Mouse (Mus musculus) liver, embryonic 14.5 days (tissue): Measurements from ENCODE around the gene Rec114. TPM values are rescaled to one million over a fixed set of nuclear protein-coding genes. Genes with fewer than 3 reads are reported as not detected.
A peak's percentile ranks its signal among the peaks of the same experiment; 100 is the strongest.

Source experiments
- ATAC-seq: fragments of 200-750 bp; cut with Nextera tagmentation; 2 replicates; pipeline ENCODE4 v1.8.0; 2017; ENCODE audit warnings: moderate number of reproducible peaks, mild to moderate bottlenecking, moderate library complexity; ENCODE audit not compliant: insufficient read depth
- DNase-seq, 3 experiments: peaks; one replicate each; pipeline ENCODE4 v3.0.0-alpha.2; 2012 to 2013; ENCODE audit warnings: low read depth in 3 of 3, low spot score in 3 of 3
- H3K27ac ChIP-seq: fragments of 300-500 bp; sonication (generic); 2 replicates; pipeline ENCODE4 v1.5.1; 2014; ENCODE audit warnings: moderate library complexity, mild to moderate bottlenecking, control low read depth, inconsistent platforms
- H3K27me3 ChIP-seq: fragments of 300-500 bp; sonication (generic); 2 replicates; pipeline ENCODE4 v1.6.1; 2014; ENCODE audit warnings: mild to moderate bottlenecking, low read length, moderate library complexity; ENCODE audit not compliant: control insufficient read depth, insufficient read depth
- H3K36me3 ChIP-seq: fragments of 300-500 bp; sonication (generic); replicated peaks from 2 replicates; pipeline ENCODE4 v1.6.1; 2014; ENCODE audit warnings: low read depth; ENCODE audit not compliant: control insufficient read depth, insufficient read depth
- H3K4me1 ChIP-seq, 2 experiments: fragments of 200-500 bp in 1 of 2; fragments of 300-500 bp in 1 of 2; sonication (generic) in 1 of 2; replicated peaks; 2 replicates each; pipeline ENCODE4 v1.6.1; 2012 to 2014; ENCODE audit warnings: antibody characterized with exemption in 1 of 2, inconsistent platforms in 1 of 2, low read length in 1 of 2; ENCODE audit not compliant: control insufficient read depth in 2 of 2, insufficient read depth in 2 of 2
- H3K4me2 ChIP-seq: fragments of 300-500 bp; sonication (generic); 2 replicates; pipeline ENCODE4 v1.6.1; 2014; ENCODE audit warnings: low read depth, mild to moderate bottlenecking, control low read depth, moderate library complexity
- H3K4me3 ChIP-seq, 2 experiments: fragments of 200-500 bp in 1 of 2; fragments of 300-500 bp in 1 of 2; sonication (generic) in 1 of 2; 2 replicates each; pipeline ENCODE4 v1.5.1; 2012 to 2014; ENCODE audit warnings: low read depth in 2 of 2, low read length in 2 of 2, mild to moderate bottlenecking in 2 of 2, control low read depth in 1 of 2, inconsistent platforms in 1 of 2, moderate library complexity in 1 of 2; ENCODE audit not compliant: insufficient read depth in 1 of 2
- H3K9ac ChIP-seq: fragments of 300-500 bp; sonication (generic); replicated peaks from 2 replicates; pipeline ENCODE4 v1.6.1; 2014; ENCODE audit warnings: mild to moderate bottlenecking, control low read depth, moderate library complexity
- H3K9me3 ChIP-seq: fragments of 300-500 bp; sonication (generic); 2 replicates; pipeline ENCODE4 v1.6.1; 2016; ENCODE audit warnings: low read length, mixed read lengths; ENCODE audit not compliant: control insufficient read depth
- CTCF ChIP-seq: IDR thresholded peaks from 2 replicates; pipeline ENCODE4 v1.5.1; 2016; ENCODE audit warnings: antibody characterized with exemption, low read depth, control low read depth
- EP300 ChIP-seq: IDR thresholded peaks from 2 replicates; pipeline ENCODE4 v1.6.1; 2016; ENCODE audit warnings: antibody characterized with exemption, low read depth
- WGBS: fragments of 180-500 bp; shearing (Covaris S2); extraction: QIAGEN DNeasy Blood & Tissue Kit; methylation state at CpG from one replicate; pipeline ENCODE4 v1.1.7; 2014; ENCODE audit not compliant: insufficient replicate concordance; 5-methylcytosine and 5-hydroxymethylcytosine counted together
- polyA plus RNA-seq, 2 experiments: library from polyadenylated mRNA; depleted of rRNA in 1 of 2; stranded (reverse) in 1 of 2; unstranded in 1 of 2; fragments of >200 nt; fragmentation: Nextera tagmentation in 1 of 2; extraction: Ambion mirVana in 1 of 2; gene quantifications; 2 replicates each; pipeline versions ENCODE4 v1.2.1 to v1.2.3; 2012 to 2014

Rec114 gene
- polyA plus RNA-seq, 2 experiments = 16.3 to 40.3 TPM

- no peak for ATAC-seq
- Histone ChIP-seq H3K4me2 (no peak overlapping the region), H3K4me3 (peak overlapping the region in 1 of 2 experiments; percentile 21; a peak in 1 of 4 replicates), H3K27me3 (no peaks in the 10 kb centered on the region), H3K4me1 (no peaks in the 10 kb centered on the region), H3K9ac (no peak overlapping the region), H3K36me3 (no peaks in the 10 kb centered on the region), H3K9me3 (no peaks in the 10 kb centered on the region), H3K27ac (no peak overlapping the region)
- TF ChIP-seq EP300 = no peak
- DNase-seq = peak in 2 of 3 experiments; percentile 20 to 26
- 68% methylated on average over 20 of the region's 20 CpGs for WGBS
These were observed 2.4 kb downstream of the Rec114 start for GRCm38 (mm10) chr9:58741369-58741768.

- Histone ChIP-seq H3K36me3 (no peaks in the 10 kb centered on the region), H3K4me1 (no peaks in the 10 kb centered on the region), H3K4me2 (no peak overlapping the region), H3K27me3 (no peaks in the 10 kb centered on the region), H3K4me3 (no peak overlapping the region), H3K9me3 (no peaks in the 10 kb centered on the region), H3K9ac (no peak overlapping the region), H3K27ac (no peak overlapping the region)
- TF ChIP-seq EP300 = no peak
- no peak for TF ChIP-seq CTCF
- WGBS = 68% methylated on average over 9 of the region's 9 CpGs
- ATAC-seq (no peak), DNase-seq (no peak)
These were observed 4.0 kb downstream of the Rec114 start for GRCm38 (mm10) chr9:58739791-58740190.

- Histone ChIP-seq H3K36me3 (no peaks in the 10 kb centered on the region), H3K4me3 (no peak overlapping the region), H3K27me3 (no peaks in the 10 kb centered on the region), H3K9me3 (no peaks in the 10 kb centered on the region), H3K27ac (no peak overlapping the region), H3K4me1 (peaks cover 20 to 22% of the 10 kb centered on the region in 2 experiments), H3K9ac (no peak overlapping the region), H3K4me2 (no peak overlapping the region)
- TF ChIP-seq EP300 = no peak
- TF ChIP-seq CTCF = no peak
- WGBS = 74% methylated on average over 11 of the region's 11 CpGs
- ATAC-seq = no peak
- no peak for DNase-seq
These were observed 20.6 kb downstream of the Rec114 start for GRCm38 (mm10) chr9:58723165-58723564.

- no peak for TF ChIP-seq EP300
- no peak for TF ChIP-seq CTCF
- H3K4me3 ChIP-seq = no peak overlapping the region
- H3K27me3 ChIP-seq = no peaks in the 10 kb centered on the region
- no peaks in the 10 kb centered on the region for H3K9me3 ChIP-seq
- no peak for ATAC-seq
- peaks cover 20 to 29% of the 10 kb centered on the region in 2 experiments for H3K4me1 ChIP-seq
- H3K36me3 ChIP-seq = no peaks in the 10 kb centered on the region
- 79% methylated on average over 5 of the region's 5 CpGs for WGBS
- H3K4me2 ChIP-seq = no peak overlapping the region
- DNase-seq = no peak
- H3K9ac ChIP-seq = no peak overlapping the region
- no peak overlapping the region for H3K27ac ChIP-seq
These were observed 21.6 kb downstream of the Rec114 start for GRCm38 (mm10) chr9:58722151-58722550.

- 42% methylated on average over 7 of the region's 7 CpGs for WGBS
- no peaks in the 10 kb centered on the region for H3K27me3 ChIP-seq
- no peak for TF ChIP-seq CTCF
- TF ChIP-seq EP300 = no peak
These were observed 22.7 kb downstream of the Rec114 start for GRCm38 (mm10) chr9:58721021-58721420.

More at GRCm38 (mm10) chr9:58721021-58721420, 22.7 kb downstream of the Rec114 start:
- no peak for ATAC-seq
- peaks cover 20 to 34% of the 10 kb centered on the region in 2 experiments for H3K4me1 ChIP-seq
- H3K9me3 ChIP-seq = no peaks in the 10 kb centered on the region
- DNase-seq = no peak
- H3K4me2 ChIP-seq = no peak overlapping the region
- no peaks in the 10 kb centered on the region for H3K36me3 ChIP-seq
- H3K27ac ChIP-seq = no peak overlapping the region
- H3K9ac ChIP-seq = no peak overlapping the region
- H3K4me3 ChIP-seq = no peak overlapping the region
